Mouse (Mus musculus) gastrocnemius, postnatal 4 days (tissue): ENCODE measurements around the gene Zfp804a. TPM values are rescaled to one million over a fixed set of nuclear protein-coding genes. Genes with fewer than 3 reads are reported as not detected.

Source experiments
- DNase-seq, 2 experiments: peaks; one replicate each; pipeline ENCODE4 v3.0.0; 2021 to 2022; ENCODE audit warnings: low spot score in 2 of 2, mixed read lengths in 2 of 2
- total RNA-seq, 2 experiments: library from RNA; stranded (reverse); gene quantifications; 2 replicates each; pipeline ENCODE4 v1.2.3; 2021

Gene Zfp804a
- total RNA-seq, 2 experiments from 2014 or later: 0.05 TPM

GRCm38 (mm10) chr2:82246902-82247522, 194.0 kb downstream of the Zfp804a start:
- DNase-seq: no peak

DNA sequence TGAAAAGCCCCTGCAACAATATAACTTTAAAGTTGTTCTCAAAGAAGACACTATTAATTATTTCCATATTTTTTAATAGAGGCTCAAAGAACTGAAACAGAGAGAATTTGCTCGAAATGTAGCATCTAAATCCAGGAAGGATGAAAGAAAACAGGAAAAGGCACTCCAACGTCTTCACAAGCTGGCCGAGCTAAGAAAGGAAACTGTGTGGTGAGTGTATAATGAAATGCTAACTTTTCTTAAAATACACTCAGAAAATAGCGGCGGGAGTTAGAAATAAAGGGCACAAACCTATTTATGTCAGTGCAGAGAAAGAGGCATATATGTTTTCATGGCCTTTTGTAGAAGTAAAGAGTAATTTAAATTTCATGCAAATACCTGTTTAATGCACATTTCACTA, 200.4 kb downstream of the Zfp804a start:
- no peak for DNase-seq

- no peak for DNase-seq
Measured at GRCm38 (mm10) chr2:82282591-82283269, 229.7 kb downstream of the Zfp804a start.

DNA sequence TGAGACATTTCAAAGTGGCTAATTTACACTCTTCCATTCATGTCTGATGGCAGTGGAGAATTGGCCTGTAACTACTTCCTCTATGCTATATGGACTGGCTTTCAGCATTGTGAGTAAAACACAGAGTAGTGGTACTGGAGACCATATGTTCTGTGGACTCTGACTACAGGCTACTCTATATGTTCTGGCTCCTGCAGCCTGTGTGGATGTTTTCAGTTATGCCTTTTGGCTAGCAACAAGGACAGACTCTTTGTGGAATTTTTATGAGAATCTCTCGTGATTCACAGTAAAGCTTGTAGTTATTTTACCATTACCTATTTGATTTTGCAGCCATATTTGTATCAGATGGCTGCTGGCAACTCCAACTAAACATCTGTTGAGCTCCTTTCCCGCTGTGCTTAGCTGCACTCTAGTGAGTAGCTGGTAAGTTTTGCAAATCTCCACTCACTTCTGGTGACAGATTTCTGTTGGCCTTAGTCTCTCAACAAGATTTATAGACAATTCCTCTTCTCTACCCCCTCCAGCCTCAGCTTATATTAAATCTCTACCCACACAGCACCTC, 242.0 kb downstream of the Zfp804a start:
- no peak for DNase-seq
